Mouse (Mus musculus): ENCODE results near the gene 1810055G02Rik. TPM values are rescaled to one million over a fixed set of nuclear protein-coding genes. Genes with fewer than 3 reads are reported as not detected.

The 1810055G02Rik gene
- total and polyA plus RNA-seq, 2 experiments from 2014 or later = 29.4 to 31.8 TPM

GRCm38 (mm10) chr19:3739650-3740049 is 31.6 kb downstream of the 1810055G02Rik start:
- H3K4me2 ChIP-seq (ENCODE audit: low read depth, low read length, poor library complexity, severe bottlenecking) = no peak overlapping the region
- no peak overlapping the region for H3K9ac ChIP-seq (replicated peaks; ENCODE audit: low read length, poor library complexity, severe bottlenecking)
- no peaks in the 10 kb centered on the region for H3K4me1 ChIP-seq (ENCODE audit: insufficient read depth, low read length)
- 93% methylated on average over 7 of the region's 7 CpGs for WGBS
- no peak overlapping the region for H3K4me3 ChIP-seq (ENCODE audit: low read depth, low read length)
- DNase-seq (ENCODE audit: low spot score) (no peak), ATAC-seq (ENCODE audit: low FRiP score) (no peak)
- H3K36me3 ChIP-seq (ENCODE audit: insufficient read depth, low read length) = no peaks in the 10 kb centered on the region
- H3K27ac ChIP-seq (ENCODE audit: low read depth, low read length) = no peak overlapping the region
- no peaks in the 10 kb centered on the region for H3K27me3 ChIP-seq (ENCODE audit: insufficient read depth, low read length)
- no peak for TF ChIP-seq CTCF (IDR thresholded peaks at IDR 0.05)
- H3K9me3 ChIP-seq (ENCODE audit: low read length) = no peaks in the 10 kb centered on the region

GRCm38 (mm10) chr19:3742716-3743115 is 34.6 kb downstream of the 1810055G02Rik start:
- 24% methylated on average over 4 of the region's 4 CpGs for WGBS

GRCm38 (mm10) chr19:3743362-3743761 is 35.3 kb downstream of the 1810055G02Rik start:
- no peaks in the 10 kb centered on the region for H3K9me3 ChIP-seq (ENCODE audit: low read length)
- no peaks in the 10 kb centered on the region for H3K4me1 ChIP-seq (ENCODE audit: insufficient read depth, low read length)
- ATAC-seq (ENCODE audit: low FRiP score) (no peak; the same call in 1 of the 2 replicates), DNase-seq (ENCODE audit: low spot score) (peak; percentile 5)
- peak overlapping the region; percentile 70 for H3K4me2 ChIP-seq (ENCODE audit: low read depth, low read length, poor library complexity, severe bottlenecking)
- H3K27ac ChIP-seq (ENCODE audit: low read depth, low read length) = peak overlapping the region; percentile 85; the same call in 1 of the 2 replicates
- no peaks in the 10 kb centered on the region for H3K27me3 ChIP-seq (ENCODE audit: insufficient read depth, low read length)
- TF ChIP-seq CTCF (IDR thresholded peaks at IDR 0.05) = no peak
- H3K36me3 ChIP-seq (ENCODE audit: insufficient read depth, low read length) = no peaks in the 10 kb centered on the region
- H3K9ac ChIP-seq (replicated peaks; ENCODE audit: low read length, poor library complexity, severe bottlenecking) = peak overlapping the region; percentile 54; the same call in 1 of the 2 replicates
- 58% methylated on average over 7 of the region's 7 CpGs for WGBS
- peak overlapping the region; percentile 47 for H3K4me3 ChIP-seq (ENCODE audit: low read depth, low read length)

More at GRCm38 (mm10) chr19:3742716-3743115, 34.6 kb downstream of the 1810055G02Rik start:
- Histone ChIP-seq H3K4me2 (ENCODE audit: low read depth, low read length, poor library complexity, severe bottlenecking) (peak overlapping the region; percentile 16), H3K4me1 (ENCODE audit: insufficient read depth, low read length) (no peaks in the 10 kb centered on the region), H3K27ac (ENCODE audit: low read depth, low read length) (peak overlapping the region; percentile 38; the same call in 1 of the 2 replicates), H3K9me3 (ENCODE audit: low read length) (no peaks in the 10 kb centered on the region), H3K4me3 (ENCODE audit: low read depth, low read length) (no peak overlapping the region), H3K36me3 (ENCODE audit: insufficient read depth, low read length) (no peaks in the 10 kb centered on the region), H3K27me3 (ENCODE audit: insufficient read depth, low read length) (no peaks in the 10 kb centered on the region), H3K9ac (replicated peaks; ENCODE audit: low read length, poor library complexity, severe bottlenecking) (no peak overlapping the region)
- ATAC-seq (ENCODE audit: low FRiP score) = no peak
- no peak for TF ChIP-seq CTCF (IDR thresholded peaks at IDR 0.05)
- DNase-seq (ENCODE audit: low spot score) = peak; percentile 13

DNA sequence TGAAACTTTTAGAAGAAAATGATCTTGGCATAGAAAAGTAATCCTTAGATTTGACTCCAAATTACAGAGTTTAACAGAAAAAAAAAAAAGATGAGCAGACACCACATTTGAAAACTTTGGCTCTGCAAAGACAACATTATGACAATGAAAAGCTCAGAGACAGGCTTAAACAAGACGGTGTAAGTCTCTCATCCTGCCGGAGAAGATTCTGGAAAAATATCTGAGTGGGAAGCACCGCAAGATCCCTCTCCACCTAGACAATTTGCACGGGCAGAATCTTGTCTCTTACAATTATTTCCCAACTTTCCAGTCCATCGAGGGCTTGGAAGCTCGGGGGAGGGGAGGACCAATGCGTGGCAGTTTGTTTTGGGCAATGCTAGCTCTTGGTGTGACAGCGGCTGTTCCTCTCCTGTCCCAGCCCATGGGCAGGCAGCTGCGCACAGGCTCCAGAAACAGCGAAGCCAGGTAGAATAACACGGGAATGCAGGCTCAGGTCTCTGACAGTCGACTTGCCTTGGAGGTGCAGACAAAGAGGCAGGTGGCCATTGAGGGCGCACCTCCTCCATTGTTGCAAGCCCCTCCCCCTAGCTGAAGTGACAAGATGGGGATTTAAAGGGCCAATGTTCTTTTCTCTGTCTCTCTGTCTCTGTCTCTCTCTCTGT is 35.9 kb downstream of the 1810055G02Rik start:
- DNase-seq (ENCODE audit: low spot score) (peak; percentile 76), ATAC-seq (ENCODE audit: low FRiP score) (peak; percentile 54; the same call in 1 of the 2 replicates)
- TF ChIP-seq CTCF (IDR thresholded peaks at IDR 0.05) = peak; percentile 40
- Histone ChIP-seq H3K4me3 (ENCODE audit: low read depth, low read length) (peak overlapping the region; percentile 47), H3K4me2 (ENCODE audit: low read depth, low read length, poor library complexity, severe bottlenecking) (peak overlapping the region; percentile 70), H3K9me3 (ENCODE audit: low read length) (0 out of 2 replicates have a peak, but pooled peaks cover 2% of the 10 kb centered on the region), H3K36me3 (ENCODE audit: insufficient read depth, low read length) (no peaks in the 10 kb centered on the region), H3K27me3 (ENCODE audit: insufficient read depth, low read length) (no peaks in the 10 kb centered on the region), H3K9ac (replicated peaks; ENCODE audit: low read length, poor library complexity, severe bottlenecking) (peak overlapping the region; percentile 54), H3K27ac (ENCODE audit: low read depth, low read length) (peak overlapping the region; percentile 85), H3K4me1 (ENCODE audit: insufficient read depth, low read length) (no peaks in the 10 kb centered on the region)
- 2% methylated on average over 13 of the region's 13 CpGs for WGBS

- H3K27me3 ChIP-seq (ENCODE audit: insufficient read depth, low read length) = no peaks in the 10 kb centered on the region
- DNase-seq (ENCODE audit: low spot score) = no peak
- H3K4me2 ChIP-seq (ENCODE audit: low read depth, low read length, poor library complexity, severe bottlenecking) = no peak overlapping the region
- no peak overlapping the region for H3K27ac ChIP-seq (ENCODE audit: low read depth, low read length)
- no peak for ATAC-seq (ENCODE audit: low FRiP score)
- H3K4me1 ChIP-seq (ENCODE audit: insufficient read depth, low read length) = no peaks in the 10 kb centered on the region
- no peak overlapping the region for H3K4me3 ChIP-seq (ENCODE audit: low read depth, low read length)
- H3K9me3 ChIP-seq (ENCODE audit: low read length) = 0 out of 2 replicates have a peak, but pooled peaks cover 2% of the 10 kb centered on the region
- no peak for TF ChIP-seq CTCF (IDR thresholded peaks at IDR 0.05)
- WGBS = 64% methylated on average over 8 of the region's 8 CpGs
- no peak overlapping the region for H3K9ac ChIP-seq (replicated peaks; ENCODE audit: low read length, poor library complexity, severe bottlenecking)
- H3K36me3 ChIP-seq (ENCODE audit: insufficient read depth, low read length) = no peaks in the 10 kb centered on the region
These were observed 44.6 kb downstream of the 1810055G02Rik start for GRCm38 (mm10) chr19:3752621-3753239.

DNA sequence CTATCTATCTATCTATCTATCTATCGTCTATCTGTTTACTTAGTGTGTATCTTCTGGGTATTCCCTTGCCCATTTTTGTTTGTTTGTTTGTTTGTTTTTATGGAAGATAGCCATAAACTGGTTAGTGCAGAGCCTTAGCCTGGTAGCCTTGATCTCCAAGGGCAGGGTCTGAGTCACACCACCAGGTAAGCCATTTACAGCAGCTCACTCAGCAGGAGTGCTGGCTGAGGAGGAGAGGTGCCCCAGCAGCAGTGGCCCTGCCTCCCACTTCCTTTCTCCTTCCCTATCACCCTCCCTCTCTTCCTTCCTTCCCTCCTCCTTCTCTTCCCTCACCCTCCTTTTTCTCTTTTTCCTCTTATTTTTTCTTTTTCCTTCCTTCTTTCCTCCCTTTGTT is 45.1 kb downstream of the 1810055G02Rik start:
- H3K9ac ChIP-seq (replicated peaks; ENCODE audit: low read length, poor library complexity, severe bottlenecking) = no peak overlapping the region
- 84% methylated on average over 1 of the region's 1 CpGs for WGBS
- ATAC-seq (ENCODE audit: low FRiP score) = no peak

More for the DNA sequence above, 45.1 kb downstream of the 1810055G02Rik start:
- H3K4me2 ChIP-seq (ENCODE audit: low read depth, low read length, poor library complexity, severe bottlenecking) = no peak overlapping the region
- H3K9me3 ChIP-seq (ENCODE audit: low read length) = 0 out of 2 replicates have a peak, but pooled peaks cover 2% of the 10 kb centered on the region
- no peaks in the 10 kb centered on the region for H3K4me1 ChIP-seq (ENCODE audit: insufficient read depth, low read length)
- H3K36me3 ChIP-seq (ENCODE audit: insufficient read depth, low read length) = no peaks in the 10 kb centered on the region
- no peaks in the 10 kb centered on the region for H3K27me3 ChIP-seq (ENCODE audit: insufficient read depth, low read length)
- H3K4me3 ChIP-seq (ENCODE audit: low read depth, low read length) = no peak overlapping the region
- no peak overlapping the region for H3K27ac ChIP-seq (ENCODE audit: low read depth, low read length)
- TF ChIP-seq CTCF (IDR thresholded peaks at IDR 0.05) = no peak
- no peak for DNase-seq (ENCODE audit: low spot score)
